Mouse (Mus musculus): ENCODE data around the gene Trnp1.

The Trnp1 gene

GRCm38 (mm10) chr4:133463184-133463583 lies 35.2 kb downstream of the Trnp1 start:
- no peak for DNase-seq (ENCODE audit: inconsistent age in 2 of 2, low spot score in 1 of 2)

- DNase-seq (ENCODE audit: inconsistent age in 2 of 2, low spot score in 1 of 2), result no peak
These were observed 37.0 kb downstream of the Trnp1 start for GRCm38 (mm10) chr4:133461362-133461761.

GRCm38 (mm10) chr4:133460796-133461325 lies 37.5 kb downstream of the Trnp1 start:
- no peak for DNase-seq (ENCODE audit: inconsistent age in 2 of 2, low spot score in 1 of 2)

GRCm38 (mm10) chr4:133460006-133460405 lies 38.3 kb downstream of the Trnp1 start:
- no peak for DNase-seq (ENCODE audit: inconsistent age in 2 of 2, low spot score in 1 of 2)

- no peak for DNase-seq (ENCODE audit: inconsistent age in 2 of 2, low spot score in 1 of 2)
These were observed 40.3 kb downstream of the Trnp1 start for GRCm38 (mm10) chr4:133458044-133458443.

- DNase-seq (ENCODE audit: inconsistent age in 2 of 2, low spot score in 1 of 2), result no peak
These were observed 45.9 kb downstream of the Trnp1 start for GRCm38 (mm10) chr4:133452433-133452832.

- peak; percentile 79 to 95 for DNase-seq (ENCODE audit: inconsistent age in 2 of 2, low spot score in 1 of 2)
These were observed 46.8 kb downstream of the Trnp1 start for GRCm38 (mm10) chr4:133451536-133451935.

GRCm38 (mm10) chr4:133449726-133450125 lies 48.6 kb downstream of the Trnp1 start:
- DNase-seq (ENCODE audit: inconsistent age in 2 of 2, low spot score in 1 of 2), result peak; percentile 55 to 81

- DNase-seq (ENCODE audit: inconsistent age in 2 of 2, low spot score in 1 of 2), result peak in 1 of 2 experiments; percentile 66
These were observed 49.5 kb downstream of the Trnp1 start for GRCm38 (mm10) chr4:133448708-133449388.

- DNase-seq (ENCODE audit: inconsistent age in 2 of 2, low spot score in 1 of 2), result no peak
These were observed 50.4 kb downstream of the Trnp1 start for GRCm38 (mm10) chr4:133447967-133448366.

- DNase-seq (ENCODE audit: inconsistent age in 2 of 2, low spot score in 1 of 2), result peak in 1 of 2 experiments; percentile 56
These were observed 51.0 kb downstream of the Trnp1 start for GRCm38 (mm10) chr4:133447366-133447765.

GRCm38 (mm10) chr4:133445727-133446126 lies 52.6 kb downstream of the Trnp1 start:
- no peak for DNase-seq (ENCODE audit: inconsistent age in 2 of 2, low spot score in 1 of 2)

GRCm38 (mm10) chr4:133443085-133443484 lies 55.3 kb downstream of the Trnp1 start:
- no peak for DNase-seq (ENCODE audit: inconsistent age in 2 of 2, low spot score in 1 of 2)

GRCm38 (mm10) chr4:133442194-133442593 lies 56.2 kb downstream of the Trnp1 start:
- no peak for DNase-seq (ENCODE audit: inconsistent age in 2 of 2, low spot score in 1 of 2)

Measured in adrenal gland, adult (tissue).